Mouse (Mus musculus) embryonic facial prominence, embryonic 14.5 days (tissue): ENCODE results near the gene Ythdf1. TPM values are rescaled to one million over a fixed set of nuclear protein-coding genes. Genes with fewer than 3 reads are reported as not detected.
A peak's percentile ranks its signal among the peaks of the same experiment; 100 is the strongest.

Experiments used
- ATAC-seq: fragments of 200-750 bp; cut with Nextera tagmentation; 2 replicates; pipeline ENCODE4 v1.8.0; 2017; ENCODE audit warnings: low read depth, moderate number of reproducible peaks, moderate TSS enrichment
- DNase-seq: peaks from one replicate; pipeline ENCODE4 v3.0.0-alpha.2; 2015; ENCODE audit warnings: low spot score
- H3K27ac ChIP-seq: fragments of 300-500 bp; sonication (generic); replicated peaks from 2 replicates; pipeline ENCODE4 v1.5.1; 2014; ENCODE audit warnings: low read depth, mild to moderate bottlenecking, low read length, moderate library complexity
- H3K27me3 ChIP-seq: fragments of 300-500 bp; sonication (generic); replicated peaks from 2 replicates; pipeline ENCODE4 v1.6.1; 2014; ENCODE audit warnings: low read length; ENCODE audit not compliant: control insufficient read depth, insufficient read depth
- H3K36me3 ChIP-seq: fragments of 300-500 bp; sonication (generic); 2 replicates; pipeline ENCODE4 v1.6.1; 2014; ENCODE audit warnings: low read length, mixed read lengths; ENCODE audit not compliant: control insufficient read depth, insufficient read depth
- H3K4me1 ChIP-seq: fragments of 300-500 bp; sonication (generic); 2 replicates; pipeline ENCODE4 v1.6.1; 2014; ENCODE audit warnings: antibody characterized with exemption, low read length; ENCODE audit not compliant: control insufficient read depth, insufficient read depth
- H3K4me2 ChIP-seq: fragments of 300-500 bp; sonication (generic); 2 replicates; pipeline ENCODE4 v1.6.1; 2014; ENCODE audit warnings: low read depth, mild to moderate bottlenecking, low read length, moderate library complexity, mixed read lengths
- H3K4me3 ChIP-seq: fragments of 300-500 bp; sonication (generic); 2 replicates; pipeline ENCODE4 v1.5.1; 2014; ENCODE audit warnings: low read depth, mild to moderate bottlenecking, low read length
- H3K9ac ChIP-seq: fragments of 300-500 bp; sonication (generic); 2 replicates; pipeline ENCODE4 v1.6.1; 2014; ENCODE audit warnings: low read depth, mild to moderate bottlenecking, low read length, moderate library complexity, mixed read lengths
- H3K9me3 ChIP-seq: fragments of 300-500 bp; sonication (generic); 2 replicates; pipeline ENCODE4 v1.6.1; 2016; ENCODE audit warnings: low read length; ENCODE audit not compliant: control insufficient read depth
- WGBS: fragments of 180-500 bp; shearing (Covaris S2); extraction: QIAGEN DNeasy Blood & Tissue Kit; methylation state at CpG from one replicate; pipeline ENCODE4 v1.1.7; 2014; 5-methylcytosine and 5-hydroxymethylcytosine counted together
- polyA plus RNA-seq: library from polyadenylated mRNA; unstranded; fragments of >200 nt; fragmentation: Nextera tagmentation; extraction: Ambion mirVana; gene quantifications from 2 replicates; pipeline ENCODE4 v1.2.1, GENCODE M21; 2014

Gene Ythdf1
- polyA plus RNA-seq, result 59.2 and 62.2 TPM in 2 replicates

DNA sequence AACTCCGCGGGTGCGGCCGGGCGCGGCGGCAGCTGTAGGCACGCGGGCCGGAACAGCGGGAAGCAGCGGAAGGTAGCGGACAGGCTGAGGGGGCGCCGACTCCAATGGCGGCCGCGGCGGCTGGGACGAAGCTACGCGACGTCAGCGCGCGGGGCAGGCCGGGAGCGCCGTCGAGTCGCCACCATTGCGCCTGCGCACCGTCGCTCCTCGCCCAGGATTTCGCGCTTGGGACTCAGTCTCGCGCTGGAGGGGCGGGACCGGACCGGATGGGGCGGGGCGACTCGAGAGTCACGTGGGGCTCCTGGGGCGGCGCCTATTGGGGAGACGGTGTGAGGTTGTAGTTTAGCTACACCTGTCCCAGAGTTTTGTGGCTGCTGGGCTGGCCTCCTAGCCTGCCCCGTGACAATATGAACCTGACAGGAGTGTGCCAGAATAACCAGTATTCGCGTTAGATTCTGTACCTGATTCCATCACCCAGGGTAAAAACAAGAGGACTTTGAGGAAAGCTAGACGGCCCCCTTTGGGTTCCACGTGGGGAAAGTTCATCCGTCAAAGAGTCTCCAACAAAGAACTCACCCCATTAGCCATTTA lies at the start of gene Ythdf1:
Gene Ythdf1 (minus strand): TSS at position 140 of the 591 bp plus-strand sequence.
- Histone ChIP-seq H3K27me3 (no peaks in the 10 kb centered on the region), H3K36me3 (peaks cover 28% of the 10 kb centered on the region), H3K4me1 (peaks cover 7% of the 10 kb centered on the region), H3K4me3 (peak within 1 kb of the TSS; percentile 100), H3K4me2 (peak within 1 kb of the TSS; percentile 79), H3K9me3 (no peaks in the 10 kb centered on the region), H3K9ac (peak within 1 kb of the TSS; percentile 95), H3K27ac (peak within 1 kb of the TSS; percentile 71)
- 1% methylated on average over 26 of the region's 56 CpGs for WGBS
- ATAC-seq (peak; percentile 97), DNase-seq (peak; percentile 97)

DNA sequence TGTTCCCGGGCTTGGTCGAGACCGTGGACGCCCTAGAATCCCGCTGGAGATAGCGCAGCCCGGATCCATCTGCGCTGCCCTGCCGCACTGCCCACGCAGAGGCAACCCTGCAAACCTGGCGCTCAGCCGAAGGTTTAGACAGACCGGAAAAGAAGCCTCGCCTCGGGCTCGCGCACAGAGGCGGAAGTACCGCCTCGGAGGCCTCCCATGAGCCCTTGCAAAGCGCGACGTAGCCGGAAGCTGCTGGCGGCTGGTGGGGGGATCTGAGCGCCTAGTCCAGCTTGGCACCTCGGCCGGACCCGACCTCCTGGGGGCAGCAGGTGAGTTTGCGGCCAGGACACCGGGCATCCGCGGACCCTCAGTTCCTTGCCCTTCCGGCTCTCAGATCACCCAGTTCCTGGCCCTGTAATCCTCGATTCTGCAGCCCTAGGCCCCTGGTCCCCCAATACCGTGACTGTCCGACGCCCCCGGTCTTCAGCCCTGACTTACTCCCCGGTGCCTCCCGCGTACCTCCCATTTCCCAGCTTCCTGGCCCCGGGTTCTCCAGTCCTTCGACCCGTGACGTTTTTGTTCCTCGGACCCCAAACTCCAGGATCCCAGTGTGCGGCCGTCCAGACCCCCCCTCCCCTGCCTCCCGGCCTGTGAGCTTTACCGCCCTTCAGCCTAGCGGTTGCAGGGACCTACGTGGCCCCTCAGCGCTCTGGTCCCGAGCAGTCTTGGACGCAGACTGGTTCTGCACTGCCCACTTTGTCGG lies 46.4 kb upstream of the Ythdf1 start, which contains the start of gene Arfgap1:
Gene Arfgap1 (plus strand): TSS at position 216 of the 754 bp plus-strand sequence.
- Histone ChIP-seq H3K27ac (peak within 1 kb of the TSS; percentile 84), H3K9ac (peak within 1 kb of the TSS; percentile 96), H3K4me1 (peaks cover 6% of the 10 kb centered on the region), H3K4me3 (peak within 1 kb of the TSS; percentile 80), H3K27me3 (no peaks in the 10 kb centered on the region), H3K4me2 (peak within 1 kb of the TSS; percentile 67), H3K9me3 (no peaks in the 10 kb centered on the region), H3K36me3 (peaks cover 31% of the 10 kb centered on the region)
- ATAC-seq (peak; percentile 93), DNase-seq (peak; percentile 96)
- WGBS, result under 1% methylated on average over 48 of the region's 57 CpGs

DNA sequence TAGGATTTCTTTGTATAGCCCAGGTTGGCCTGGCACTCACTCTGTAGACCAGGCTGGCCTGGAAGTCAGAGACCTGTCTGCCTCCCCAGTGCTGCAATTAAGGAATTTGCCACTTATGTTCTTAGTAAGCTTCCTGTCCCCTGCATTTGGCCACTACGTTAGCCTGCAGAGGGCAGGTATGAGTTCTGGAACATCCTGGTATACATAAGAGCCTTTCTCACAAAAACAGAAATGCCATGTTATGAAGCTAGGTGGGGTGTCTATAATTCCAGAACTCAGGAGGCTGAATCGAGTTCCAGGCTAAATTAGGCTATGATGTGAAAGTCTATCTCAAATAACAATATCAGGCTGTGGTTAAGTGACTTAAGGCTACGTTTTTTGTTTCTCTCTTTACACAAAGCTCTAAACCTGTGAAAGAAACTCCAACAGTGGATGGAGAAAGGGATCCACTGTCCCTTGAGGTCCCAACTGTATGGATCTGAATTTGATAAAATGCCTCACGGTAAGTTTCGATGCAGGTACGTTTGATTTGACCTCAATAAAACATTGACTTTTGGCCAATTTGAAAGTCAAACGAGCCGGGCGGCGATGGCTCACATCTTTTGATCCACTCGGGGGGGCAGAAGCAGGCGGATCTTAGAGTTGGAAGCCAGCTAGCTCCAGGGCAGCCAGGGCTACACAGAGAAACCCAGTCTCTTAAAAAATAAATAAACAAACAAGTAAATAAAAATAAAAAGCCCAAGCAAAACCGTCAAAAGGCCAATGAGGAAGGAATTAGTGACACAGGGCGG lies 45.5 kb upstream of the Ythdf1 start:
- no peaks in the 10 kb centered on the region for H3K9me3 ChIP-seq
- ATAC-seq (peak; percentile 19; the same call in 1 of the 2 replicates), DNase-seq (peak; percentile 64)
- H3K36me3 ChIP-seq, result peaks cover 22% of the 10 kb centered on the region
- H3K9ac ChIP-seq, result peak overlapping the region; percentile 96
- 11% methylated on average over 14 of the region's 14 CpGs for WGBS
- H3K4me1 ChIP-seq, result peaks cover 6% of the 10 kb centered on the region
- H3K4me2 ChIP-seq, result peak overlapping the region; percentile 67
- peak overlapping the region; percentile 84 for H3K27ac ChIP-seq
- H3K4me3 ChIP-seq, result peak overlapping the region; percentile 80
- no peaks in the 10 kb centered on the region for H3K27me3 ChIP-seq

DNA sequence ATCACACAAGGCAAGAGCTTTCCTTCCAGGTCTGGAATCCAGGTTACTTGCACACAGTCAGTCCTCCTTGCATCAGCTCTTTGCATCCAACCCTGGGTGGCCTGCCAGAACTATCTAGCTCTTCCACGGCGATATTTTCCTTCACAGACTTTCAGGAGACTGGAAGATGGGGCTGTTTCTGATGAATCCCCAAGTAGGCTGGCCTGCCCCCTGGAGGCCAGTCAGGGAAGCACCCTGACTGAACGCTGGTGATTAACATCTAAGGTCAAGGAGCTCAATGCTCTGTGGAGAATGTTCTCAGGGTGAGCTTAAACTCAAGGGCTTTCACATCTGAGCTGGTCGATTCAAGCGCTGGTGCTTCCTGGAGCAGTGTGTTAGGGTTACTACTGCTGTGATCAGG lies 43.2 kb upstream of the Ythdf1 start:
- ATAC-seq, result no peak
- WGBS, result 5% methylated on average over 5 of the region's 5 CpGs

DNA sequence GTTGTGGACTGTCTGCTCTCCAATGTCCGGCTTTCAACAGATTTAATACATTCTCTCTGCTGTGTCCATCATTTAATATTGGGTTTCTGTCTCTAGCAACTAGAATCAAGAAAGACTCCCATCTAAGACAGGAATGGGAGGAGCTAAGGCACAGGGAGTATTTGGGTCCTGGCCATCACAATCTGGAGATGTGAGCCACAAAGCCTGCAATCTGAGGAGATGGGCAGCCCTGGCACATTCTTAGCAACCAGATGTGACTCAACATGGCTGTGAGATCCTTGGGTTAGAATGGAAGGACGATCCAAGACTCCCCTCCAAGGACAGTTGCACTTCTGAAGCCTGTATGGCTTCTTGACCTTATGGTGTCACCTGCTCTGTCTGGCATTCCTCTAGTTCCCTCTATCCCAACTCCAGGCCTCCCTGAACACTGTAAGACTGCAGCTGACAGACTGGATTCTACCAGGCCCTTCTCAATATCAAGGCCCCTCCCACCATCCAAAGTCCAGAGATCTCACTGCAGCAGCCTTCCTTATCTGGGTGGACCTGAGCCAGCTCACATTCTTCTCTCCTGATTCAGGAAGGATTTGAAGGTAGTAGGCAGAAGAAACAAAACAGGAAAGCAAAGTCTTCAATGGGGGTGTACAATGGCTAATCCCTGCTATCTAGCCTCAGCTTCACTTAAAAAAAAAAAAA lies 42.0 kb upstream of the Ythdf1 start:
- Histone ChIP-seq H3K4me2 (no peak overlapping the region), H3K4me1 (no peaks in the 10 kb centered on the region), H3K9ac (no peak overlapping the region), H3K4me3 (no peak overlapping the region), H3K27ac (no peak overlapping the region), H3K9me3 (no peaks in the 10 kb centered on the region), H3K27me3 (no peaks in the 10 kb centered on the region), H3K36me3 (no peaks in the 10 kb centered on the region)
- 74% methylated on average over 2 of the region's 2 CpGs for WGBS
- DNase-seq, result no peak
- ATAC-seq, result no peak

More for the DNA sequence above, 43.2 kb upstream of the Ythdf1 start:
- Histone ChIP-seq H3K4me2 (no peak overlapping the region), H3K9ac (no peak overlapping the region), H3K27me3 (no peaks in the 10 kb centered on the region), H3K4me1 (peaks cover 6% of the 10 kb centered on the region), H3K27ac (no peak overlapping the region), H3K36me3 (0 out of 2 replicates have a peak, but pooled peaks cover 2% of the 10 kb centered on the region), H3K4me3 (no peak overlapping the region), H3K9me3 (no peaks in the 10 kb centered on the region)
- DNase-seq, result peak; percentile 51

DNA sequence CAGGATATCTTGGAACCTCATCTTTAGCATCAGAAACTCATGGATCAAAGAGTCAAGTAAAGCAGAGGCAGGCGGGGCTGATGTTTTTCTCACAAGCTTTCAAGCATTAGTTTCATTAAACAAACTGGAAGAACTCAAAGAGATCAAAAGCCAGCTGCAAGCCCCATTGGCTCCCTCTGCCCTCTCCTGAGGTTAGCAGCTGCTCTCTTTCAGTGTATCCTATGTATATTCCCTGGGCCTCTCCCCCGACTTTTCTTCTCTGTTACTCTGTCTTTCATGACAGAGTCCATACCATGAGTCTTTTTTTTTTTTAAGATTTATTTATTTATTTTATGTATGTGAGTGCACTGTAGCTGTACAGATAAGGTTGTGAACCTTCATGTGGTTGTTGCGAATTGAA lies 39.4 kb upstream of the Ythdf1 start:
- ATAC-seq, result no peak
- H3K4me2 ChIP-seq, result no peak overlapping the region
- no peaks in the 10 kb centered on the region for H3K36me3 ChIP-seq
- no peaks in the 10 kb centered on the region for H3K9me3 ChIP-seq
- H3K4me1 ChIP-seq, result no peaks in the 10 kb centered on the region
- no peak overlapping the region for H3K9ac ChIP-seq
- no peak for DNase-seq
- H3K27me3 ChIP-seq, result peaks cover 4% of the 10 kb centered on the region; the same call in 1 of the 2 replicates
- no peak overlapping the region for H3K4me3 ChIP-seq
- no peak overlapping the region for H3K27ac ChIP-seq
- 69% methylated on average over 3 of the region's 3 CpGs for WGBS

DNA sequence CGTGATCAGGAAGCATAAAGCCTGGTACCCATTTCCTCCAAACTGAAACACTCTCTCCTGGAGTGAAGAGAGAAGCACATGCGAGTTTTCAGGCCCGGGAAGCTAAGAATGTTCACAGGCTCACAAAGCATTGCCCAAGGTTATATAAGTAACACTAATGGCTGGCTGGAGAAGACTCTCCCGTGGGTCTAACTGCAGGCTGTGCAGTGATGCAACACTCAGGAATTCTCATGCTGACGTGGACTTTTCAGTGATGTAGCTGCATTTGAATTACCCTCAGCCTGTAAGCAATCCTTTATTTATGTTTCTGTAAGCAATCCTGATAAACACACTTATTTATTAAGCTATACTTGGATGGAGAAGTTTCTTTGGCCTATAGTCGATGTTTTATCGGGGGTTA lies 38.9 kb upstream of the Ythdf1 start:
- Histone ChIP-seq H3K9me3 (no peaks in the 10 kb centered on the region), H3K9ac (no peak overlapping the region), H3K27me3 (peaks cover 4% of the 10 kb centered on the region; the same call in 1 of the 2 replicates), H3K4me3 (no peak overlapping the region), H3K36me3 (no peaks in the 10 kb centered on the region), H3K4me2 (no peak overlapping the region), H3K4me1 (no peaks in the 10 kb centered on the region), H3K27ac (no peak overlapping the region)
- DNase-seq, result no peak
- ATAC-seq, result no peak
- WGBS, result 70% methylated on average over 7 of the region's 7 CpGs
